Mouse (Mus musculus) E14TG2a.4 (cell line): ENCODE results near the gene Zcchc3.

ENCODE experiments used
- H3K27me3 ChIP-seq: 2 replicates; pipeline ENCODE4 v1.6.1; 2014; ENCODE audit warnings: low read length, control low read depth; ENCODE audit not compliant: insufficient read depth
- H3K36me3 ChIP-seq: 2 replicates; pipeline ENCODE4 v1.6.1; 2014; ENCODE audit warnings: low read length, control low read depth; ENCODE audit not compliant: insufficient read depth
- H3K4me1 ChIP-seq: replicated peaks from 2 replicates; pipeline ENCODE4 v1.6.1; 2014; ENCODE audit warnings: low read depth, low read length, control low read depth
- H3K4me3 ChIP-seq: replicated peaks from 2 replicates; pipeline ENCODE4 v1.5.1; 2014; ENCODE audit warnings: mild to moderate bottlenecking, low read length
- H3K9me3 ChIP-seq: 2 replicates; pipeline ENCODE4 v1.6.1; 2014; ENCODE audit warnings: low read length, control low read depth
- CTCF ChIP-seq: conservative IDR thresholded peaks from 2 replicates; pipeline ENCODE4 v1.5.1; 2014; ENCODE audit warnings: low read length
- NANOG ChIP-seq: IDR thresholded peaks from 2 replicates; pipeline ENCODE4 v1.6.1; 2014; ENCODE audit warnings: borderline replicate concordance, low read length, mixed read lengths
- POU5F1 ChIP-seq: IDR thresholded peaks from 2 replicates; pipeline ENCODE4 v1.6.1; 2014; ENCODE audit warnings: low read length, borderline replicate concordance

Gene Zcchc3

DNA sequence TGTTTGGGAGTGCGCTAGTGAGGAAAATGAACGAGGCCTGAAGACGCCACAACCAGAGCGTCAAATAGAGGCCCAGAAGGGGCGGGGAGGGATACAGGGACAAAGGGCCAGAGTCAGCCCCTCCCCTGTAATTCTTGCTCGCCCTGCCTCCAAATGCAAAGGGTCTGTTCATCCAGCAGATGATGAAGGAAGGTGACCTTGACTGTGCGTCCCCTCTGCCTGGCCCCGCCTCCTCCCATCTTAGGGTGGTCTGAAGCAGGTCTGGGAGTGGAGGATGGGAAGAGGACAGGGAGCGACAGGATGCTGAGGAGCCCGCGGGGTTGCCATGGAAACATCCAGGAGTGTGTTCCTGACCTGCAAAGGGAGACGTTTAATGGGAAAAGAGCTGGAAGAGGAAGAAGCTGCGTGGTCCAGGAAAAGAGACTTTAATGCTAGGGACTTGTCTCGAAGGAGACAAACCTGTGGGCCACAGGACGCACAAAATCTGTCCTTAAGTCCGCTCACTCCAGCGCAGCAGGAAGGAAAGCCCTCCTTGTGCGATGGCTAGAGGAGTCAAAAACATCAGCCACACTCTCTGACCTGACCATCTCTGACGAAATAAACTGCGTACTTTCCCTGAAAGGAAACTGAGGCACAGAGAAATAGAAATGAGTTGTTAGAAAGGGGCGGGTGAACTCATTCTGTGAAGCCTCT is 39.0 kb downstream of the Zcchc3 start:
- Histone ChIP-seq H3K4me1 (peaks cover 46% of the 10 kb centered on the region), H3K4me3 (peak overlapping the region; percentile 67), H3K27me3 (peaks cover 4% of the 10 kb centered on the region), H3K9me3 (no peaks in the 10 kb centered on the region), H3K36me3 (no peaks in the 10 kb centered on the region)
- TF ChIP-seq CTCF (no peak), NANOG (no peak), POU5F1 (no peak)

DNA sequence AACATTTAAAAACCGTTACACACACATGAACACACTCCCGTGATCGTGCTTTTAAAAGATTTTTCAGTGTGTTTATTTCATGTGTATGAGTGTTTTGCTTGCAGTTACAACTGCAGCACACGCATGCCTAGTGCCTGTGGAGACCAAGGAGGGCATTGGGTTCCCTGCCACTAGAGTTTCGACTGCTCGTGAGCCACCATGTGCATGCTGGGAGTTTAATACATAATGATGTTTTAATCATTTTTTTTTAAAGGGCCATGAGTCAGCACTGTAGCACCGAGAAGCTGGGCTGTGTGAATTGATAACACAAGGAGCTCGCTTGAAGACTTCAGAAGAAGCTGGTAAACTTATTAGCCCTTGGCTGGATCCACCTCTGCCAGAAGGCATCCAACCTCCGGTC is 41.3 kb downstream of the Zcchc3 start:
- H3K36me3 ChIP-seq: no peaks in the 10 kb centered on the region
- H3K4me3 ChIP-seq: no peak overlapping the region
- H3K27me3 ChIP-seq: peaks cover 14% of the 10 kb centered on the region
- TF ChIP-seq NANOG (no peak), POU5F1 (no peak), CTCF (no peak)
- peaks cover 54% of the 10 kb centered on the region for H3K4me1 ChIP-seq
- no peaks in the 10 kb centered on the region for H3K9me3 ChIP-seq

DNA sequence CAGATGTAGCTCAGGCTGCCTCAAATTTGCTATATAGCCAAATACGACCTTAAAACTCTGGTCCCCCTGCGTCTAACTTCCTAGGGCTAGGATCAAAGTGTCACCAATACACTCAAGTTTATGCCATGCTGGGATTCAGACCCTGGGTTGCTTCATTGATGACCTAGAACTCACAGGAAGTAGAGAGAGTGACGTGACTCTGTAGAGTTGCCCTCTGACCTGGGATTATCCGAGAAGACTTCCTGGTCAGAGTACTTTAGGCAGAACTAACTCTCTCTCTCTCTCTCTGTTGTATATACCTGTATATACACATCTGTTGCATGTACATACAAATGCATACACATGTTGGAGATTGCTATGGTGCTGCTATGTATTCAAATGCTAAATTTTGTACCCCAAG is 42.2 kb downstream of the Zcchc3 start:
- Histone ChIP-seq H3K4me1 (peaks cover 63% of the 10 kb centered on the region), H3K9me3 (no peaks in the 10 kb centered on the region), H3K4me3 (no peak overlapping the region), H3K36me3 (no peaks in the 10 kb centered on the region), H3K27me3 (peaks cover 14% of the 10 kb centered on the region)
- TF ChIP-seq POU5F1: no peak
- no peak for TF ChIP-seq CTCF
- TF ChIP-seq NANOG: no peak

DNA sequence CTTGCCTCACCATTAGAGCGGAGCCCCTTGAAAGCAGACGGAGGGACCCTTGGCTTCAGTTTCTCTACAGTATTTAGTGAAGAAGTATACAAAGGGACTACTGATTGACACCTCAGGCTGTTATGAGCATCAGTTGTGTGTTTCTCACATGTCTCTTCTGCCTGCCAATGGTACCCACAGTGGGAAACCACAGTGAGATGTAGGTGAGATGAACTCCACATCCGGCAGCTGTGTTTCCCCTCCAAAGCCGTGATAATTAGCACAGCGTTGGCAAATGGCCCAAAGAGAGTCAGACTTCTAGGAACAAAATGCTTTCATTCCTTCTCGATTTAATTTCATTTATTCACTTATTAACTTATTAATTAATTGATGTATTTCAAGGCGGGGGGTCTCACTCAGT is 42.7 kb downstream of the Zcchc3 start:
- H3K36me3 ChIP-seq: no peaks in the 10 kb centered on the region
- H3K9me3 ChIP-seq: no peaks in the 10 kb centered on the region
- H3K4me1 ChIP-seq: peaks cover 63% of the 10 kb centered on the region
- H3K27me3 ChIP-seq: peaks cover 10% of the 10 kb centered on the region
- TF ChIP-seq CTCF (no peak), POU5F1 (no peak), NANOG (no peak)
- no peak overlapping the region for H3K4me3 ChIP-seq

DNA sequence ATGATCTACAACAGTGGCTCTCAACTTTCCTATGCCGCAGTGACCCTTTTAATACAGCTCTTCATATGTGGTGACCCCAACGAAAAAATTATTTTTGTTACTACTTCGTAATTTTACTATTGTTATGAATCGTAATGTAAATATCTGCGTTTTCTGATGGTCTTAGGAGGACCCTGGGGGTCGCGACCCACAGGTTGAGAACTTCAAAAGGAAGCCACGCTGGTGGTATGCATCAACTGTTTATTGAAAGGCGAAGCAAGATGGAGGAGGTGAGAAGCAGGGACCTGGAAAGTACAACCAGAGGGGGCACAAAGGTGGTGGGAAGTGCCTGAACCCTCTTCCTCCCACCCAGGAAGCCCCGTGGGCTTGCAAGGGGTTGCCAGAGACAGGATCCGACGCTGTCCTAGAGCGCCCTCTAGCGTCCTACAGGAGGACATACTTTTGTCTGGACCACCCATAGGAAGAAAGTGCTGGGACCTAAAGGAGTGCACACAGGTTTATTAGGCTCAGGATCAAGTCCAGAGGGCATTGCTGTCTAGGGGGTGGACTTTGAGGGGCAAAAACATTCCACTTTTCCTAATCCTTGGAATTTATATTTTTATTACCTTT is 46.2 kb downstream of the Zcchc3 start:
- no peaks in the 10 kb centered on the region for H3K9me3 ChIP-seq
- H3K4me3 ChIP-seq: peak overlapping the region; percentile 72; the same call in 1 of the 2 replicates
- peaks cover 60% of the 10 kb centered on the region for H3K4me1 ChIP-seq
- H3K36me3 ChIP-seq: no peaks in the 10 kb centered on the region
- peaks cover 10% of the 10 kb centered on the region for H3K27me3 ChIP-seq
- no peak for TF ChIP-seq POU5F1
- TF ChIP-seq CTCF: peak; percentile 86
- no peak for TF ChIP-seq NANOG

DNA sequence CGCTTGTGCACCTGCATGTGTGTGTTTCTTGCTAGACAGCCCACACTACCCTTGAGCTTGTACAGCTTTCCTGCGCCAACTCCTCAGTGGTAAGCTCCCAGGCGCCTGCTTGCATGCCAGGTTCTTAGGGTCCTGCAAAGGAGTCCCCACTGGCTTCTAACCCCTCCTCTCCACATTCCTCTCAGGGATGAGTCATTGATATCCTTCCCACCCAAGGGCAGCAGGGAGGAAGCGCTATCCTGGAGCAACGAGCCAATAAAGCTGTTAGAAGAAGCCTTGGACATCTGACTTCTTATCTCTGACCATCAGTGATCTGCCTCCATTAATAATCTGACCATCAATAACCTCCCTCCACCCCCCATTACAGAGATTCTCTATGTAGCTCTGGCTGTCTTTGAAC is 46.9 kb downstream of the Zcchc3 start:
- H3K36me3 ChIP-seq: no peaks in the 10 kb centered on the region
- TF ChIP-seq POU5F1: no peak
- no peak for TF ChIP-seq NANOG
- TF ChIP-seq CTCF: no peak
- H3K4me3 ChIP-seq: no peak overlapping the region
- no peaks in the 10 kb centered on the region for H3K9me3 ChIP-seq
- H3K4me1 ChIP-seq: peaks cover 64% of the 10 kb centered on the region
- peaks cover 10% of the 10 kb centered on the region for H3K27me3 ChIP-seq

DNA sequence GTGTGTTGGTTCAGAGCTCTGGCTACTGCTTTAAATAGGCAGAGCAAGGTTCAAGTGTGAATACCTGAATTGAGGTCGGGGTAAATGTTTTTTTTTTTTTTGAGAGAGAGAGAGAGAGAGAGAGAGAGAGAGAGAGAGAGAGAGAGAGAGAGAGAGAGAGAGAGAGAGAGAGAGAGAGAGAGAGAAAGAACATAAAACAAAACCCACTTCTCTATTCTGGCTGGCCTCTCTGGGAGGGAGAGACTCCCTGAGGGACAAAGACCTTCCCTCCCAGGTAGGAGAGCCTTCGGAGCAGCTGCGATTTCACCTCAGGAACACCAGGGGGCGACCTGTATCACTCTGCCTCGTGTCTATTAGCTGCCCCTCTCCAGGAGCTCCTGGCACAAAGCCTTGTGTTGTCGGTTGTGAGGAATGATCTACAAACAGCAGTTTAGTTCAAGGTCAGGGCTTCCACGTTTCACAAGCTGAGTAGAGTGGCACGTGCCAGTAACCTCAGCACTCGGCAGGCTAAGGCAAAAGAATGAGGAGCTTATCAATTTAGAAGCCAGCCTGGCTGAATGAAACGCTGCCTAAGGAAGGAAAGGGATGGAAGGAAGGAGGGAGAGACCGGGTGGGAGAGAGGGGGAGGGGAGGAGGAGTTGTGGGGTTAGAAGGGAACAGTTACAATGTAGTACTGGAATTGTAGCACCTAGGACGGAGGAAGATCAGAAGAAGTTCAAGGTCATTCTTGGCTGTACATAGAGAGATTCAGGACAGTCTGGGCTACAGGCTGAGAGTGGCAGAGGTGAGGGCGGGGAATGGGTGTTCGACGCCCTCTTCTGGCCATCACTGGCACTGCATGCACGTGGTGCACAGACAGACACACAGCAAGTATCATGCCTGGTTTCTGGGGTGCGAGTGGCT is 51.3 kb downstream of the Zcchc3 start:
- TF ChIP-seq POU5F1 (no peak), CTCF (peak; percentile 93)
- H3K4me3 ChIP-seq: peak overlapping the region; percentile 59
- H3K36me3 ChIP-seq: no peaks in the 10 kb centered on the region
- no peaks in the 10 kb centered on the region for H3K27me3 ChIP-seq
- no peaks in the 10 kb centered on the region for H3K9me3 ChIP-seq
- peaks cover 73% of the 10 kb centered on the region for H3K4me1 ChIP-seq
